Mouse (Mus musculus): ENCODE data around the gene Gm17364. TPM values are rescaled to one million over a fixed set of nuclear protein-coding genes. Genes with fewer than 3 reads are reported as not detected.

Gm17364 gene
- not detected for total RNA-seq (2023)

GRCm38 (mm10) chr13:41273927-41274650, at the start of gene Gm17364:
Gene Gm17364 (minus strand): TSS chr13:41273977.

GRCm38 (mm10) chr13:41249538-41250317, 24.0 kb downstream of the Gm17364 start, which contains the start of gene Smim13:
Gene Smim13 (plus strand): TSS chr13:41249844.

Other genes with a start within 250 kb of the Gm17364 start
- gene Mak, start 194.3 kb downstream of the Gm17364 start, total RNA-seq (2023) = not detected
- not detected for gene Gcm2, start 162.9 kb downstream of the Gm17364 start, total RNA-seq (2023)
- not detected for gene Sycp2l, start 159.7 kb downstream of the Gm17364 start, total RNA-seq (2023)
- gene Elovl2, start 53.6 kb downstream of the Gm17364 start, total RNA-seq (2023) = not detected
- gene Smim13, start 24.1 kb downstream of the Gm17364 start, total RNA-seq (2023) = 8.2 TPM
- 159 TPM for gene Nedd9, start 213.4 kb upstream of the Gm17364 start, total RNA-seq (2023)

Data from CD4-positive naive resting alpha-beta T cell, adult 57 days (primary cell).